Mouse (Mus musculus) CD4-positive helper T cell, adult 2 months (primary cell): ENCODE measurements around the gene Ddx41.
A peak's percentile ranks its signal among the peaks of the same experiment; 100 is the strongest.
"Not testable (repeated sequence)": the region's sequence is repeated elsewhere in the genome, so short reads cannot be mapped to it uniquely, and the experiment has no call there.

ENCODE experiments used
- DNase-seq: peaks from one replicate; pipeline ENCODE4 v3.0.0-alpha.2; 2012; ENCODE audit warnings: low read depth, missing footprints, low spot score

Ddx41 gene

DNA sequence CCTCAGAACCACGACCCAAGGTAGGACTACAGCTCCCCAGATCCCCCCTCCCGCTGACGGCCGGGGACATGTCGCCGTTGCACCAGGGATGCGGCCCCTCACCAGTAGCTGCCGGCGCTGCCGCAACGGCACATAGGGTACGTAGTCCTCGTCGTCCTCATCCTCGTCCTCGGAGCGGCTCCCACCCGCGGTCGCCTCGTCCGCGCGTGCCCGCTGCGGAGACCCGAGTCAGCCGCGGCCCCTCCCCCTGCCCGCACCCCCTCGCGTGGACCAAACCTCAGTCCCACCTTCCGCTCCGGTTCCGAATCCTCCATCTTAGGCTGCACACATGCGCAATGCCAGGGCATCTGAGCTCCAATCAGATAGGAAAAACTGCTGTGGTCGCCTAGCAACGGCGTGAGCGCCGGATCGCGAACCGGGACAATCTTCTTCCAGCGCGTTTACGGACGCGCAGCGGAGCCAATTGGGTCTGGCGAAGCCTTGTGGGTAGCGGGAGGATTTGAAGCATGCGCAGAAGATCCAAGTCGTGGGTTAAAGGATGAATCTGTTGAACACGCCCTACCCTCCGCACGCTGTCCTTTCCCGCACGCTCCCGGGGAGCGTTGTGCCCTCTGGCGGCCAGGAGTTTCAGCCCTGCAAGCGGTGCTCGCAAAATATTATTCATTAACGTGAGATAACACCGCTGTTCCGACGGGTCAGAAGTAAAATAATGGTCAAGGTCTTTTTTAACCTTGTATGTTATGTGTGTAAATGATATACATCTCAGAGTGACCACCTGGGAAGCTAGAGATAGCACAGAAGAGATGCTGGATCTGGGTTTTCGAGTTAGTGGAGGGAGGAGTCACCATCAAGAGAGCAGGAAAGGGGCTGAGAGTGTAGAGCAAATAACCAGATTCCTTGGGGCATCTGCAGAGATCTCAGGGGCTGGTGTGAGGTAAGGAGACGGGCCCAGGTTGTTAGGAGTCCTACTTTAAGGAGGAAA is at the start of gene Ddx41:
Gene Ddx41 (minus strand): TSS at position 465 of the 982 bp plus-strand sequence.
- peak; percentile 100 for DNase-seq

DNA sequence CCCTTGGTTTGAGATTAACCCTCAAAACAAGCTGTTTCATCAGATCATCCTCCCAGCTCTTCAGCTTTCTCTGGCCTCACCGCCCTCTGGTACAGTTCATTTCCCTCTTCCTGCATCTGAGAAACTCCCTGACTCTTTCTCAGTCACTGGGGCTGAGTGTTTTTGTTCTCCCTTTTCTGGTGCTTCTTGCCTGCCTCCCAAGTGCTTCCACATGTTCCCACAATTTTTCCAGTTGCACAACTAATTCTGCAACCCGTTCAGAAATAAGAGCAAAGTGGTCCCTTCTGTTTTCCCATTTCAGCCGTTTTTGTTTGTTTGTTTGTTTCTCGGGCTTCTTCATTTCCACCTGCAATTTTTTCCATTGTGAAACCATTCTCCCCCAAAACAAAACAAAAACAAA is 41.6 kb upstream of the Ddx41 start:
- DNase-seq: no peak

DNA sequence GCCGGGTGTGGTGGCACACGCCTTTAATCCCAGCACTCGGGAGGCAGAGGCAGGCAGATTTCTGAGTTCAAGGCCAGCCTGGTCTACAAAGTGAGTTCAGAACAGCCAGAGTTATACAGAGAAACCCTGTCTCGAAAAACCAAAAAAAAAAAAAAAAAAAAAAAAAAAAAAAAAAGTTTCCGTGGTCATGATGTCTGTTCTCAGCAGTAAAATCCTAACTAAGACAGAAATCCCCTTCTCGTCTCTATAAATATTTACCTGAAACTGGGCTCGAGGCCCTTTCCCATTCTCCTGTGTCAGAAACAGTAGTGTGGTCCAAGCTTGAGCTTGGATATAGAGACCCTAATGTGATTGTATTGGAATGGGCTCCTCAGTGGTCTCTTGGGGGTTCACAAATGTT is 40.4 kb upstream of the Ddx41 start:
- not testable (repeated sequence) for DNase-seq

DNA sequence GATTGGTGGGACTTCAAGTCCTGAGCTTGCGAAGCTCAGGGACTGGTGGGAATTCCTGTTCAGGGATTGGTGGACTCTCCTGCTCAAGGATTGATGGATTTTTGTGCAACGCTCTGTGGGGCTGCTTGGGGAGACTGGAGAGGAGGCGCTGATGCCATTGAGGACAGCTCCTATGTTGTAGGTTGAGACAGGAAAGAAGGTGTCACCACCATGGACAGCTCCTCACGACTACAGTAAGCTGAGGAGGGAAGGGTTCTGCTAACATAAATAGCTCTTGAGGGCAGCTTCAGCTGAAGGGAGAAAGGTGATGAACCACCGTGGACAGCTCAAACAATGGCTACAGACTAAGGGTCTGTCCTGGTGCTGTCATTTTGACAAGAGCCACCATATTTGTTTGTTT is 39.5 kb upstream of the Ddx41 start:
- no peak for DNase-seq

DNA sequence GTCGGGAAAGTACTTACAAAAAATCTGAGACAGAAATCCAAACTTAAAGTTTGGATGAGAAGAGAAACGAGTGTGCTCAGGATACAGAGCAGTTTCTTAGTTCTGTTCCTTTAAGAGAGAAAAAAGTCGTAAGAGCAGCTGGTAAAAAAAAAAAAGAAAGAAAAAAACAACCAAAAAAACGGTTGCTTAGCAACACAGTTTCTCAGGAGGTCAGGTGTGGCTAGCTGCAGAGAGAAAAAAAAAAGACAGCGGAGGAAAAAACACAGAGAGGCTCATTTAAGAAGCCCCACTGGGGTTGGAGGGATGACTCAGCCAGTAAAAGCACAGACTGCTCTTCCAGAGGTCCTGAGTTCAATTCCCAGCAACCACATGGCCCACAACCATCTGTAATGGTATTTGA is 37.9 kb upstream of the Ddx41 start:
- peak; percentile 31 for DNase-seq

DNA sequence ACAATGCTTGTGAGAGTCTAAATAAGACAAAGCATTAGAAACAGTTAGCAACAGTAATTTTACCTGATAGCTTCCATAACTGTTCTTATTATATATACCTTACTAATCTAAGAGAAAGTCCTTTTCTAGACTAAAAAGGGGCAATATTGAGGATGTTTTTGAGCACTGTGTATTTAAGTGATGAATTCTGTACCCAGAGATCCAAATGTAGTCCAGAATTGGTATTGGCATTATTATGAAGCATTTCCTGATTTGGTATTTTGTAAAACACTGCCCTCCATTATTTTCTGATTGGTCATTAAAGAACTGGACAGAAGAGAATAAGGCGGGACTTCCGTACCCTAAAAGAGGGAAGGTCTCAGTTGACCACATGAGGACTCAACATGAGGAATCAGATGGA is 37.0 kb upstream of the Ddx41 start, which contains the start of gene Tmed9:
Gene Tmed9 (plus strand): TSS at position 301 of the 400 bp plus-strand sequence.
- DNase-seq: no peak

DNA sequence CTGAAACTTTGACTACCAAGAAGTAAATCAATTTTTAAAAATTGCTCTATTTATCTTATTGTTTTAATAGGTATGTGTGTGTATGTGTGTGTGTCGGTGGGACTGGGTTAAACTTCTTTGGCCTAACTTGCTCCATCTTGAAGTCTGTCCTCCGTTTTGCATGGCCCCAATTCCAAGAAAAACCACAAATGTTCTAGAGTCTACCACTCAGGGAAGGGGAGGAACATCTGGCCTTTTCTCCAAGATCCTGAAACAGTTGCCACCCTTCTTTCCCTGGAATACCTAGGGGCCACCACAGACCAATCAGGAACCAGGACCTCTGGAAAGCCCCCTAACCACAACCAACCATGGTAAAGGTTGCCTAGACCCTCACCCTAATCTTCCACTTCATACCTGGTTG is 35.5 kb upstream of the Ddx41 start:
- no peak for DNase-seq

DNA sequence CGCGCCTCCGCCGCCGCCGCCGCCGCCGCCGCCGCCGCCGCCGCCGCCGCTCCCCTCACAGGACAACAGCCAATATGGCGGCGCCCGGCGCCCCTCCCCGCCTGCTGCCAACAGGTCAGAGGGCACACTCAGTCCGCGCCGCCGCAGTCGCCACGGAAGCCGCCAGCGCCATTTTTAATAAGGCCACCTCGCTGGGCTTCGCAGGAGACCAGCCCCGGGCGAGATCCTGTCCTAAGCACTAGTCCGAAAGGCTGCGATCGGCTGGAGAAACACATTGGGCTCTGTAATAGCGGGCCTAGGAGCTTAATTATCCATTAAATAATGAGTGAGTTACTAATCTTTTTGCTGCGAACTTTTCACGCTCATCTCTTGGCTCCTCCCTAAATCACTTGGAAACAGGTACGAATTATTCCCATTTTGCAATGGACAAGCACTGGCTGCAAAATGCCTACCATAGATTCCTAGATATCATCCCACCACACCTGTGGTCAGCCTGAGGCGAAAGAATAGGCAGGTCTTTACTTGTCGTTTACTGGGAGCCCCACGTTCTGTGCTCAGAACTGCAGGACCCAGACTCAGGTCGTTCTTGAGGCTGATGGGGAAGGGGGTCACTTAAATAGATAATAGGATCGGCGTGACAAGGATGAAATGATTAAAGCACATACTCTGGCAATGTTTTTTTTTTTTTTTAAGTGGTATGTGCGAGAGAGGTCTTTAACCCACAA is 34.7 kb upstream of the Ddx41 start, which contains the start of gene Fam193b:
Gene Fam193b (minus strand): TSS at position 94 of the 725 bp plus-strand sequence.
- peak; percentile 92 for DNase-seq

DNA sequence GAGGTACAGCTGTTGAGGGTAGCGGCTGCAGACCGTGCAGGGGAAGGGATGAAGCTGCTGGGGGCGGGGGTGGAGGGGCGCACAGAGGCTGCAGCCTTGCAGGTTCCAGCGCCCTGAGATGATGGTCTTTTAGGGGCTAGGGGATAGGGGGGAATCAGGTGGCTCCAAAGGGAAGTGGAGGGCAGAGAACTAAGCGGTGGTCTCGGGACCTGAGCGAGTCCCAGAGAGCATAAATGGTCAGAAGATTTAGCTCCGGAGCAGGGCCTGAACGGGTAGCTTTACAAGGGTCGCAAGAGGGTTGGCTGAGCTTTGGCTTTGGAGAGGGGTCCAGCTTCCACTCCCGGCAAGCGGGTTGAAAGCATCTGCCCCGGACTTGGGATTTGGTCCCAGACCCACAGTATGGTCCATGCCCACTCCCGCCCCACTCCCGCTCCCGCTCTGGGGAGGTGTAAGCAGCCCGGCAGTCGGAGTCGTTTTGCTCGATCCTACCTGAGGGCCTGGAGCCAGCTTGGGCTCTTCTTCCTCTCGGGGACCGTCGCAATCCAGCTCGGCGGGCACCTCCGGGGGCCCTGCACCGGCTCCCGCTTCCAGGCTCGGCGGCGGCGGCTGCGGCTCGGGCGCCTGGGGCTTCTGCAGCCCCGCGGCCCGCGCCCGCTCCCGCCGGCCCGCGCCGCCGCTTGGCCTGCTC is 34.0 kb upstream of the Ddx41 start:
- DNase-seq: peak; percentile 31

DNA sequence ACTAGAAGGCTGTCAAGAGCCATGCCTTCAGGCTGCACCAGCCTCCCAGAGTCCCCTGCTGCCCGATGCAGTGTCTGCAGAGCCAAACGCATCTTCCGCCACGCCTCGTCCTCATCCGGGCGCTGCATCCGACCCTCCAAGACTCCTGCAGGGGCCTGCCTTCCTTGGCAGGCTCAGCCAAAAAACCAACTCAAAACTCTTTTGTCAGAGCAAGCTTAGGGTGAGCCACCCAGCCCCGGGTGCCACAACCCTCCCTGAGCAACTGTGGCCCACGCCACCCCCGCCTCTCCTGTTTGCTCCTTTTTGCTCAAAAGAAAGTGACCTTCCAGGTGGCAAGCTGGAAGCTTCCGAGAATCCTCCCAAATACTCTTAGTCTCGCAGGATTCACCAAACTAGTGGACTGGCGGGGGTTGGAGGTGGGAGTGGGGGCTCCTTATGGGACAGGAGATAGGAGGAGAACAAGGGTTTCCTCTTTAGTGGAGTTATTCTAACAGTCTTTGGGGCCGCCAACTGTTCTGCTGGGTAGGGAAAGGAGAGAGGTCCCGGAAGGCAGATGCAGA is 33.3 kb upstream of the Ddx41 start:
- DNase-seq: peak; percentile 23

DNA sequence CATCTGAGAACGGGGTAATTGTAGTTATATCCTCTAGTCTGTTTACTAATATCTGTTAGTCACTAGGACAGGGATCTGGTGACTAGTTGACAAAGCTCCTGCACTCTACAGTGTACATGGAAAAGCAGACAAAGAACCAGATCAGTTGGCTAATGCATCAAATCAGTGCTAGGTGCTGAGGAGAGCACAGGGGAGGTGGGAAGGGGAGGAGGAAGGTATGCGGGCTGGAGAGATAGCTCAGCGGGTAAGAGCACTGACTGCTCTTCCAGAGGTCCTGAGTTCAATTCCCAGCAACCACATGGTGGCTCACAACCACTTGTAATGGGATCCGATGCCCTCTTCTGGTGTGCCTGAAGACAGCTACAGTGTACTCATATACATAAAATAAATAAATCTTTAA is 32.1 kb upstream of the Ddx41 start:
- not testable (repeated sequence) for DNase-seq

DNA sequence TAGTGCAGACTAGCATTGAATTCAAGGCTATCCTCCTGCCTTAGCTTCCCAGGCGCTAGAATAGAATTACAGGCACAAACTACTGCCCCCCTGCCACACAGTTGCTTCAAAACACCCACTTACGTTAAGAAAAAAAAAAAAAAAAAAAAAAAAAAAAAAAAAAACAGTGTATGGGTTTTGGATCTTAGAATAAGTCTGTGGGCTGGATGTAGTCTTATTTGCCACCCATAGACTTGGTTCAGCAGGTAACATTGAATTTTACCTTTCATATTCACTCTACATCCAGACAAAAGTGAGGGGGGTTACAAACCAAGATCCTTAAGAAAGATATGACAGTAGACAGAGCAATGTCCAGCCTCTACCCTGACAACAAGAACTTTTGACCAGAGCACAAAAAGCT is 31.5 kb upstream of the Ddx41 start:
- no peak for DNase-seq

DNA sequence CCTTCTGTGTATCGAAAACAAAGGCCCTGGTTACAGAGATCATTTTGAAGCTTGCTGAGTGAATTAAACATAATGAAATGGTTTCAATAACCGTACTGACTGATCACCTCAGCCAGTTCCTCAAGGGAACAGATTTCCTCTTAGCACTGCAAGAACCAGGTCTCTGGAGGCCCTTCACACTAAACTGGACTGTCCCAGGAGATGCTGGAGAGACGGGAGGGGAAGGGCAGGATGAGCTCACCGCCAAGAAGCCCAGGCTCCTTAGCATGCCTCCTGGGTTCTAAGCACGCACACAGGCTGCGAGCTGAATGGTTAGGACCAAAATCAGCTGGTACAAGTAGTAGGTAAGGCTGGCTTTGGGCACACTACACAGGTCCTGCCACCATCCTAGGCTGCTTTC is 30.5 kb upstream of the Ddx41 start:
- DNase-seq: no peak

DNA sequence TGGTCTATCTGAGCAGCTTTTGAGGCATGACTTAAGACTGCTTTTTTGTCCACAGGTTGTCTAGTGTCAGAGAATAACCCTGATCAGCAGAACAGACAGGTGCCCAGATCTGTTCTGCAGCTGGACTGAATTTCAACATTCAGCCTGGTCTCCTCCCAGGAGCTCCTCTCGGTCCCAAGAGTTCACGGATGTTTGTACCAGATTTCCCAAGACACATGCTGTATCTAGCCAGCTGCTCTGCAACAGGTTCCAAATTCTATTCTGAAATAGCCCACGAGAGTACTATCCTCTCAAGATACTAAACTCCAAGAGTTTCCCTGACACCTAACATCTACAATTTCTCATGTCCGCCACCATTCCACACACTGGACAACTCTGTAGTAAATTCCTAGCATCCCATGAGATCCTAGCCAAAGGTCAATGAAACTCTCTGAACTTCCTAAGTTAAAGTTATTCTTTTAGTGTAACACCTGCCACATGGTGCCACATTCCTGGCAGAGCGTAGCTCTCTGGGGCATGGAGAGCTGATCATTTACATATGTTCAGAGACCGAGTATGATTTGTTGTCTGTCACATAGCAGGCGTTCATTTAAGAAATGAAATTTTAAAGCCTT is 26.9 kb upstream of the Ddx41 start:
- DNase-seq: no peak

DNA sequence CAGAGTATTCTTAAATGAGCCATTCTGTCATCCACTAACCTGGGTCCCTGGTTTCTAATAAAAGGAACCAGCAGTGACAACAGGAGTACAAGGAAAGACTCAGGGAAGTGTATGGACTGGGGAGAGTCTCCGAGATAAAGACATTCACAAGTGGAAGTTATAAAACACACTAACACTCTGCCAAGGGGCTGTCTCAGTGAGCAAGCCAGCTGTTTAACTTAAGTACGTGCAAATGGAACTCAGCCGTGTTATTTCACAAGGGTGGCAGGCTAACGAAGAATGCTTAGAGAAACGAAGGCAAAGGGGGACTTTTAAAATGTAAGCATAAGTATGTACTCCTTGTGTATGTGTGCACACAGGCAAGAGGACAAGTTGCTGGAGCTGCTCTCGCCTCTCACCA is 21.0 kb upstream of the Ddx41 start:
- DNase-seq: no peak

DNA sequence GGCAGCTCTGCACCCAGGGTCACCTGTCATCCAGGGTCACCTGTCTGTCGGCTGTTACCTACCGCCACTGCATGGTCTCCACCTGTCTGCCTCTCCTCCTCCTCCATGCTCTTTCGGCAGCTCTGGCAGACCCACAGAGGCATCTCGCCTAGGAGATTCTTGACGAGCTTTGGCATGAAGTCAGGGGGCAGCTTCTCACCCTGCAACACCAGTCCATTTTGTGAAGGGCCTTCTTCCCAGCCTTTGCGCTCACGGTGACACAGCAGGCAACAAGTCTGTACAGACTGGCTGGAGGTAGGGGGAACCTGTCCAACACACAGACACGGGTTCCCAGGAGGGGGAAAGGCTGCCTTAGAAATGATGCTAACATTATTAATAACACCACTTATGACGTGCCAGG is 19.5 kb upstream of the Ddx41 start:
- DNase-seq: no peak

DNA sequence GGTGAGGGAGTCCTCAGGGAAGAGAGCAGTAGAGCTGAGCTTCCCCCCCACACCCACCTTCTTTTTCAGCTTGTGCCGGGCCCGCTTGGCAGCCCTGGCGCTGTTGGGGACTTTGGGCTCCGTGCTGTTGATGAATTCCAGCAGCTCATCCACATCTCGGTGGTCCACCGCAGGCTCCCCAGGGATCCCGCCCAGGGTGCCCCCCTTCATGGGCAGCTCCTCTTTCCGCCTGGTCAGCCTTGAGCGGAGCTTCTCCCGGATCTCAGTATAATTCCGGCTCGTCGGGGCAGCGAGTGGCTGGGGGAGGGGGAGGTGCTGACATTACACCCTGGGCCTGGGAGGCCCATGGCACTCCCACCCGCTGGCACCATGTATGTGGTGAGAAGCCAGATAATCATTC is 12.6 kb upstream of the Ddx41 start:
- DNase-seq: no peak

DNA sequence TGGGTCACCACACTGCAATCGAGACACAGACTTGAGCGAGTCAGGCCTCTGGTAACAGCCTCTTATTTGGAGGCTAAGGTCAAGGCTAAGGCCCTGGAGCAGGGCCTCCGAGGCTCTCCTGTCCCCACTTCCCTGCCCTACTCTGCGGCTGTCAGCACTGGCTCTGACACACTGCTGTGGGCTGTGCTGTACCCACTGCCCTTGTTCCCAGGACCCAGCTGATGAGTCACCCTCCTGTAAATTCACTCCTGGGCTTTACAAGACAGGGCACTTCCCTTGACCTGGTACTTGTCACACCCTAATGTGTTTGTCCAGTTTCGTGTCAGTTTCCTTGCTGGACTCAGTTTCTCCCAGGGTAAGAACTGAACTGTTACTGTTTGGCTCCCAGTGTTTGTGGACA is 12.0 kb upstream of the Ddx41 start:
- DNase-seq: no peak

DNA sequence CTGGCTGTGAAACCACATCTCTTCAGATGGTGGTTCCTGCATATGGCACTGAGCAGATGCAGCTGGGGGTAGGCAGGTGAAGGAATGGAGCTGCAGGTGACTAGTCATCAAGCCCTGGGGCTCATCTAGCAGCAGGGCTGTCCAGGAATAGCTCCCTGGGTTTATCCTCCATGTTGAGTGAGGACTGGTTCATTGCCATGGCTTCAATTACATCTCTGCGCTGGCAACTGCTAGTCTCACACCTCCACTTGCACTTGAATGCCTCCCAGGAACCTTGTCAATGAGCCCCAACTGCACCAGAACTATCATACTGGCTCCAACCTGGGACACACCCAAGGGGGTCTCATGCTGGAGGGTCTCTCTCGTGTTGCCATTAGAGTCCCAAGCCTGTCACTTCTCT is 11.5 kb upstream of the Ddx41 start:
- DNase-seq: no peak

DNA sequence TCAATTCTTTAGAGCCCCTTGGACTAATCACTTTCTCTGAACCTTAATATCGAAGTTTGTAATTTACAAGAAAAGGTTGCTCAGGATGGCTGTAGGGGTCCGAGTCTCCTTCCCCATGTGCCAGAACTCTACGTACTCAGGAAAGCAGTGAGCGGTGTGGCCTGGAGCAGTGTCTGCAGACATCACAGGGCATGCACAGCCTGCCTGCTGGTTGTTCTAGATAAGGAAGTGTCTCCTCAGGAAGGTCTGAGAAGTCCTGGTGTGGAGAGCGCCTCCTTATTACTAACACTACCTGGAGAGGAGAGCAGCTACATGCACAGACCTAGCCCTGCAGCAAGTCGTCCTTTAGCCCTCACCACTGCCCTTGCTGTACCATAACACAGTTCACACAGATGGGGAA is 8.3 kb upstream of the Ddx41 start:
- no peak for DNase-seq

DNA sequence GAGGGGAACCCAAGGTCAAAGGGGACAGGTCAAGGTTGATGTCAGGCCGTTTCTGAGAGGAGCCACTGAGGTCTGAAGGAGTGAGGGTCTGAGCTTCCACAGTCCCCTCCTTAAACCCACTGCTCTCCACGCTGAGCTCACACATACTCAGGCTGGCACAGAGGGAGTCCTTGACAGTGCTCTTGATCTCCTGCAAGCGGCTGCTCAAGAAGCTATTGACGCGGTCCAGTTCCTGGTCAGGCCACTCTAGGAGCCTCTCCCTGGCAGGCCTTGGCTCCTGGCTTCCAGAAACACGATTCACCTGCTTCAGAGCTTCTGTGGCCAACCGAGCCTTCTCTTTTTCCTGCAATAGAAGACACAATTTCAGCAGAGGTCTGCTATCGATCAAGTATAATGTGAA is 7.0 kb upstream of the Ddx41 start:
- no peak for DNase-seq
